18 mouse cellular contexts compared by ENCODE assay signal in genomic region chr1:45866288-45867018, GRCm38 (mm10). TPM values are rescaled to one million over a fixed set of nuclear protein-coding genes. Genes with fewer than 3 reads are reported as not detected.
DNase-seq lines count a peak whose midpoint lies in the region; ATAC-seq and TF ChIP-seq lines count a peak whose summit lies in the region.
"Had no signal": no experiment of that assay in that cellular context is flagged by ENCODE, and none has a peak within 500 bp of the region (broad histone marks: within the 10 kb centered on the region; RNA-seq: fewer than 3 reads in every experiment).

No protein-coding gene starts in this region.

- no peak overlapping the region for H3K4me3 ChIP-seq in kidney, adult 2 months (ENCODE audit: insufficient read depth, low read depth, low read length)
- H3K4me3 ChIP-seq in lung, postnatal 0 days (ENCODE audit: low read depth, low read length), result no peak overlapping the region
- no peak overlapping the region for H3K4me3 ChIP-seq in embryonic facial prominence, embryonic 14.5 days (ENCODE audit: low read depth, low read length)
- H3K4me3 ChIP-seq in limb, embryonic 13.5 days, result no peak overlapping the region
- H3K4me3 ChIP-seq: embryonic facial prominence, embryonic 15.5 days; forebrain, embryonic 15.5 days; hindbrain, embryonic 12.5 days; left cerebral cortex, adult 2 months; neural tube, embryonic 13.5 days had no signal

- H3K27me3 ChIP-seq in kidney, adult 2 months (replicated peaks; ENCODE audit: control insufficient read depth, insufficient read depth, low read length), result no peaks in the 10 kb centered on the region
- H3K27me3 ChIP-seq in lung, postnatal 0 days (replicated peaks; ENCODE audit: insufficient read depth, low read length), result peaks cover 21% of the 10 kb centered on the region; the same call in 1 of the 2 replicates
- no peaks in the 10 kb centered on the region for H3K27me3 ChIP-seq in embryonic facial prominence, embryonic 14.5 days (replicated peaks; ENCODE audit: control insufficient read depth, insufficient read depth, low read length)
- no peaks in the 10 kb centered on the region for H3K27me3 ChIP-seq in limb, embryonic 13.5 days
- H3K27me3 ChIP-seq: embryonic facial prominence, embryonic 15.5 days; forebrain, embryonic 15.5 days; hindbrain, embryonic 12.5 days; neural tube, embryonic 13.5 days had no signal

- no peak overlapping the region for H3K9ac ChIP-seq in lung, postnatal 0 days (replicated peaks; ENCODE audit: low read depth)
- H3K9ac ChIP-seq in embryonic facial prominence, embryonic 14.5 days (ENCODE audit: low read depth, low read length), result no peak overlapping the region
- H3K9ac ChIP-seq in limb, embryonic 13.5 days, result no peak overlapping the region
- H3K9ac ChIP-seq: embryonic facial prominence, embryonic 15.5 days; forebrain, embryonic 15.5 days; hindbrain, embryonic 12.5 days; neural tube, embryonic 13.5 days had no signal

- H3K36me3 ChIP-seq in kidney, adult 2 months (ENCODE audit: control insufficient read depth, insufficient read depth, low read length), result no peaks in the 10 kb centered on the region
- H3K36me3 ChIP-seq in lung, postnatal 0 days (ENCODE audit: insufficient read depth, low read length), result no peaks in the 10 kb centered on the region
- no peaks in the 10 kb centered on the region for H3K36me3 ChIP-seq in embryonic facial prominence, embryonic 14.5 days (ENCODE audit: control insufficient read depth, insufficient read depth, low read length)
- H3K36me3 ChIP-seq in limb, embryonic 13.5 days, result no peaks in the 10 kb centered on the region
- H3K36me3 ChIP-seq: embryonic facial prominence, embryonic 15.5 days; forebrain, embryonic 15.5 days; hindbrain, embryonic 12.5 days; neural tube, embryonic 13.5 days had no signal

- H3K9me3 ChIP-seq in lung, postnatal 0 days (ENCODE audit: low read length), result no peaks in the 10 kb centered on the region
- no peaks in the 10 kb centered on the region for H3K9me3 ChIP-seq in embryonic facial prominence, embryonic 14.5 days (ENCODE audit: control insufficient read depth, low read length)
- no peaks in the 10 kb centered on the region for H3K9me3 ChIP-seq in limb, embryonic 13.5 days
- H3K9me3 ChIP-seq: embryonic facial prominence, embryonic 15.5 days; forebrain, embryonic 15.5 days; hindbrain, embryonic 12.5 days; neural tube, embryonic 13.5 days had no signal

- peak; percentile 77 for ATAC-seq in lung, postnatal 0 days
- ATAC-seq in embryonic facial prominence, embryonic 14.5 days (ENCODE audit: low read depth), result 0 out of 2 replicates have a peak, but pooled peaks have one; percentile 22
- peak; percentile 57; the same call in 1 of the 2 replicates for ATAC-seq in limb, embryonic 13.5 days (ENCODE audit: low FRiP score, low read depth)
- ATAC-seq: forebrain, embryonic 15.5 days; midbrain, embryonic 16.5 days had no signal

- WGBS in kidney, adult 2 months, result 40% methylated on average over 3 of the region's 3 CpGs
- WGBS in lung, postnatal 0 days, result 27% methylated on average over 3 of the region's 3 CpGs
- WGBS in embryonic facial prominence, embryonic 14.5 days, result 36% methylated on average over 3 of the region's 3 CpGs
- 8% methylated on average over 3 of the region's 3 CpGs for WGBS in limb, embryonic 13.5 days

- DNase-seq in kidney, adult 2 months, result no peak
- DNase-seq in kidney, adult 9 months, result no peak
- peak; percentile 43 for DNase-seq in lung, postnatal 0 days (ENCODE audit: low spot score)
- DNase-seq in lung, postnatal 14 days, result no peak
- peak; percentile 20 for DNase-seq in embryonic facial prominence, embryonic 14.5 days (ENCODE audit: low spot score)
- DNase-seq in layer of hippocampus, postnatal 14 days (ENCODE audit: low spot score in 2 of 2), result no peak
- DNase-seq: adrenal gland, adult 8-10 months; cerebellum, postnatal 14 days had no signal

- H3K4me1 ChIP-seq in kidney, adult 2 months (ENCODE audit: control insufficient read depth, insufficient read depth, low read length), result peaks cover 9% of the 10 kb centered on the region
- H3K4me1 ChIP-seq in lung, postnatal 0 days (ENCODE audit: insufficient read depth, low read depth, low read length), result peaks cover 12% of the 10 kb centered on the region; the same call in 1 of the 2 replicates
- H3K4me1 ChIP-seq in embryonic facial prominence, embryonic 14.5 days (ENCODE audit: control insufficient read depth, insufficient read depth, low read length), result peaks cover 25% of the 10 kb centered on the region
- H3K4me1 ChIP-seq in limb, embryonic 13.5 days, result peaks cover 19% of the 10 kb centered on the region
- H3K4me1 ChIP-seq: forebrain, embryonic 15.5 days; hindbrain, embryonic 12.5 days; neural tube, embryonic 13.5 days had no signal

- TF ChIP-seq CTCF in kidney, adult 2 months (conservative IDR thresholded peaks at IDR 0.05; ENCODE audit: insufficient read depth, insufficient read length, low read depth, low read length), result no peak
- no peak for TF ChIP-seq CTCF in lung, postnatal 0 days (IDR thresholded peaks at IDR 0.05)

- TF ChIP-seq EP300 in lung, postnatal 0 days (IDR thresholded peaks at IDR 0.05), result peak; percentile 48; the same call in 1 of the 2 replicates

- no peak for TF ChIP-seq POLR2A in kidney, adult 2 months (IDR thresholded peaks at IDR 0.05; ENCODE audit: low read depth, low read length)

- H3K27ac ChIP-seq in kidney, adult 2 months (ENCODE audit: insufficient read depth, low read depth, low read length), result peak overlapping the region; percentile 68
- H3K27ac ChIP-seq in lung, postnatal 0 days (ENCODE audit: low read length), result no peak overlapping the region
- H3K27ac ChIP-seq in embryonic facial prominence, embryonic 14.5 days (replicated peaks; ENCODE audit: low read depth, low read length), result no peak overlapping the region
- no peak overlapping the region for H3K27ac ChIP-seq in limb, embryonic 13.5 days
- H3K27ac ChIP-seq: embryonic facial prominence, embryonic 15.5 days; forebrain, embryonic 15.5 days; hindbrain, embryonic 12.5 days; left cerebral cortex, adult 2 months; neural tube, embryonic 13.5 days had no signal

- H3K4me2 ChIP-seq in lung, postnatal 0 days (replicated peaks; ENCODE audit: low read depth, low read length), result no peak overlapping the region
- H3K4me2 ChIP-seq in embryonic facial prominence, embryonic 14.5 days (ENCODE audit: low read depth, low read length), result no peak overlapping the region
- H3K4me2 ChIP-seq in limb, embryonic 13.5 days (replicated peaks), result no peak overlapping the region
- H3K4me2 ChIP-seq: embryonic facial prominence, embryonic 15.5 days; forebrain, embryonic 15.5 days; hindbrain, embryonic 12.5 days; neural tube, embryonic 13.5 days had no signal

RNA-seq across cellular contexts. Expression of gene Gm5269, which starts 23.6 kb away (rescaled TPM):
- polyA plus RNA-seq in kidney, adult 2 months (2012; rRNA removed), result not detected in 2 replicates
- polyA plus RNA-seq in lung, postnatal 0 days (2015; fragmentation: Nextera tagmentation; extraction: Ambion mirVana), result not detected in 2 replicates
- not detected in 2 replicates for polyA plus RNA-seq in embryonic facial prominence, embryonic 14.5 days (2014; fragmentation: Nextera tagmentation; extraction: Ambion mirVana)
- not detected in 2 replicates for polyA plus RNA-seq in limb, embryonic 13.5 days (2015; fragmentation: Nextera tagmentation; extraction: Ambion mirVana)
- total RNA-seq in layer of hippocampus, postnatal 14 days (2021), result not detected
- total RNA-seq: adrenal gland, adult 8-10 months; gastrocnemius, adult 8-10 months; left cerebral cortex, adult 2 months had no signal
- polyA plus RNA-seq: embryonic facial prominence, embryonic 15.5 days; forebrain, embryonic 15.5 days; hindbrain, embryonic 12.5 days; large intestine, adult 2 months; midbrain, embryonic 16.5 days; neural tube, embryonic 13.5 days; small intestine, adult 2 months had no signal

RNA-seq across cellular contexts. Expression of gene Slc40a1, which starts 59.9 kb away (rescaled TPM):
- polyA plus RNA-seq in kidney, adult 2 months (2012; rRNA removed), result 26.9 and 34.2 TPM in 2 replicates
- 20.4 and 23.1 TPM in 2 replicates for polyA plus RNA-seq in lung, postnatal 0 days (2015; fragmentation: Nextera tagmentation; extraction: Ambion mirVana)
- polyA plus RNA-seq in embryonic facial prominence, embryonic 14.5 days (2014; fragmentation: Nextera tagmentation; extraction: Ambion mirVana), result 37.0 and 38.1 TPM in 2 replicates
- 29.7 and 31.4 TPM in 2 replicates for polyA plus RNA-seq in limb, embryonic 13.5 days (2015; fragmentation: Nextera tagmentation; extraction: Ambion mirVana)
- 10 to 100 TPM; 14.9 to 15.9 TPM for total RNA-seq in layer of hippocampus, postnatal 14 days (2021)

Comparison
In these comparisons a context has a peak if more than half of its experiments do, and no peak if none do; other contexts are left out.
1. DNase-seq: peak in lung, postnatal 0 days (single experiment) and embryonic facial prominence, embryonic 14.5 days (single experiment); none in kidney, adult 2 months (single experiment), kidney, adult 9 months (single experiment), lung, postnatal 14 days (single experiment) and layer of hippocampus, postnatal 14 days (0 of 2).
2. ATAC-seq: peak in every context shown above with its lines; median percentile 77 in lung, postnatal 0 days; 57 in limb, embryonic 13.5 days; 22 in embryonic facial prominence, embryonic 14.5 days.